Mouse (Mus musculus) neural tube, embryonic 11.5 days (tissue): ENCODE results near the gene Poc1b. TPM values are rescaled to one million over a fixed set of nuclear protein-coding genes. Genes with fewer than 3 reads are reported as not detected.

Experiments
- ATAC-seq: fragments of 200-750 bp; cut with Nextera tagmentation; 2 replicates; pipeline ENCODE4 v1.8.0; 2017; ENCODE audit warnings: moderate number of reproducible peaks, mild to moderate bottlenecking, moderate TSS enrichment, moderate library complexity; ENCODE audit not compliant: insufficient read depth, low FRiP score, low TSS enrichment
- DNase-seq: peaks from one replicate; pipeline ENCODE4 v3.0.0-alpha.2; 2015; ENCODE audit warnings: low spot score
- H3K27ac ChIP-seq: fragments of 300-500 bp; sonication (generic); 2 replicates; pipeline ENCODE4 v1.5.1; 2014; ENCODE audit warnings: low read depth, mild to moderate bottlenecking, low read length
- H3K27me3 ChIP-seq: fragments of 300-500 bp; sonication (generic); 2 replicates; pipeline ENCODE4 v1.6.1; 2014; ENCODE audit warnings: mild to moderate bottlenecking, low read length, mixed read lengths; ENCODE audit not compliant: control insufficient read depth, insufficient read depth
- H3K36me3 ChIP-seq: fragments of 300-500 bp; sonication (generic); 2 replicates; pipeline ENCODE4 v1.6.1; 2014; ENCODE audit warnings: mild to moderate bottlenecking, low read length, moderate library complexity, mixed read lengths; ENCODE audit not compliant: control insufficient read depth, insufficient read depth
- H3K4me1 ChIP-seq: fragments of 300-500 bp; sonication (generic); 2 replicates; pipeline ENCODE4 v1.6.1; 2014; ENCODE audit warnings: low read length, mixed read lengths; ENCODE audit not compliant: control insufficient read depth, insufficient read depth
- H3K4me2 ChIP-seq: fragments of 300-500 bp; sonication (generic); 2 replicates; pipeline ENCODE4 v1.6.1; 2014; ENCODE audit warnings: low read depth, mild to moderate bottlenecking, moderate library complexity
- H3K4me3 ChIP-seq: fragments of 300-500 bp; sonication (generic); 2 replicates; pipeline ENCODE4 v1.5.1; 2014; ENCODE audit warnings: low read depth, low read length
- H3K9ac ChIP-seq: fragments of 300-500 bp; sonication (generic); 2 replicates; pipeline ENCODE4 v1.6.1; 2014; ENCODE audit warnings: mild to moderate bottlenecking, low read length
- H3K9me3 ChIP-seq: fragments of 300-500 bp; sonication (generic); 2 replicates; pipeline ENCODE4 v1.6.1; 2016; ENCODE audit warnings: low read length; ENCODE audit not compliant: control insufficient read depth
- WGBS: fragments of 180-500 bp; shearing (Covaris S2); extraction: QIAGEN DNeasy Blood & Tissue Kit; methylation state at CpG from one replicate; pipeline ENCODE4 v1.1.7; 2014; 5-methylcytosine and 5-hydroxymethylcytosine counted together
- polyA plus RNA-seq: library from polyadenylated mRNA; unstranded; fragments of >200 nt; fragmentation: Nextera tagmentation; extraction: Ambion mirVana; gene quantifications from 2 replicates; pipeline ENCODE4 v1.2.1, GENCODE M21; 2014

Poc1b gene
- polyA plus RNA-seq, 1 experiment from 2014 or later: 39.4 TPM

GRCm38 (mm10) chr10:99200944-99201343, 94.1 kb downstream of the Poc1b start:
- Histone ChIP-seq H3K27ac (no peak overlapping the region), H3K4me1 (peaks cover 2% of the 10 kb centered on the region; the same call in 1 of the 2 replicates), H3K27me3 (no peaks in the 10 kb centered on the region)

GRCm38 (mm10) chr10:99201786-99202185, 95.0 kb downstream of the Poc1b start:
- Histone ChIP-seq H3K27ac (no peak overlapping the region), H3K9me3 (no peaks in the 10 kb centered on the region), H3K4me1 (peaks cover 2% of the 10 kb centered on the region; the same call in 1 of the 2 replicates), H3K4me2 (no peak overlapping the region), H3K9ac (no peak overlapping the region), H3K4me3 (no peak overlapping the region), H3K36me3 (no peaks in the 10 kb centered on the region), H3K27me3 (no peaks in the 10 kb centered on the region)
- WGBS: 46% methylated on average over 1 of the region's 1 CpGs
- ATAC-seq (no peak), DNase-seq (no peak)

More at GRCm38 (mm10) chr10:99200944-99201343, 94.1 kb downstream of the Poc1b start:
- Histone ChIP-seq H3K9me3 (no peaks in the 10 kb centered on the region), H3K4me3 (no peak overlapping the region), H3K9ac (no peak overlapping the region), H3K4me2 (no peak overlapping the region), H3K36me3 (no peaks in the 10 kb centered on the region)
- ATAC-seq (no peak), DNase-seq (no peak)
- WGBS: 65% methylated on average over 5 of the region's 5 CpGs

GRCm38 (mm10) chr10:99202363-99202762, 95.5 kb downstream of the Poc1b start:
- H3K9me3 ChIP-seq: no peaks in the 10 kb centered on the region
- H3K4me2 ChIP-seq: no peak overlapping the region
- H3K4me1 ChIP-seq: peaks cover 2% of the 10 kb centered on the region; the same call in 1 of the 2 replicates
- DNase-seq (no peak), ATAC-seq (no peak)
- 49% methylated on average over 8 of the region's 8 CpGs for WGBS
- no peaks in the 10 kb centered on the region for H3K36me3 ChIP-seq
- no peak overlapping the region for H3K9ac ChIP-seq
- H3K27ac ChIP-seq: no peak overlapping the region
- H3K4me3 ChIP-seq: no peak overlapping the region
- H3K27me3 ChIP-seq: no peaks in the 10 kb centered on the region

GRCm38 (mm10) chr10:99203163-99203562, 96.3 kb downstream of the Poc1b start:
- H3K9me3 ChIP-seq: no peaks in the 10 kb centered on the region
- peak overlapping the region; percentile 57 for H3K4me2 ChIP-seq
- H3K9ac ChIP-seq: no peak overlapping the region
- H3K4me3 ChIP-seq: no peak overlapping the region
- H3K27ac ChIP-seq: no peak overlapping the region
- H3K27me3 ChIP-seq: no peaks in the 10 kb centered on the region
- DNase-seq (no peak), ATAC-seq (no peak)
- 56% methylated on average over 5 of the region's 5 CpGs for WGBS
- H3K4me1 ChIP-seq: peaks cover 2% of the 10 kb centered on the region; the same call in 1 of the 2 replicates
- H3K36me3 ChIP-seq: no peaks in the 10 kb centered on the region

GRCm38 (mm10) chr10:99203577-99204487, 97.0 kb downstream of the Poc1b start:
- H3K4me1 ChIP-seq: peaks cover 2% of the 10 kb centered on the region; the same call in 1 of the 2 replicates
- H3K9ac ChIP-seq: peak overlapping the region; percentile 47
- peak; percentile 71 for ATAC-seq
- H3K36me3 ChIP-seq: no peaks in the 10 kb centered on the region
- no peak overlapping the region for H3K27ac ChIP-seq
- peak overlapping the region; percentile 57 for H3K4me2 ChIP-seq
- DNase-seq: peak; percentile 55
- no peaks in the 10 kb centered on the region for H3K9me3 ChIP-seq
- 3% methylated on average over 29 of the region's 29 CpGs for WGBS
- no peaks in the 10 kb centered on the region for H3K27me3 ChIP-seq
- H3K4me3 ChIP-seq: peak overlapping the region; percentile 7; the same call in 1 of the 2 replicates

GRCm38 (mm10) chr10:99204553-99204952, 97.7 kb downstream of the Poc1b start:
- Histone ChIP-seq H3K4me2 (peak overlapping the region; percentile 57), H3K4me3 (no peak overlapping the region), H3K27ac (no peak overlapping the region), H3K36me3 (no peaks in the 10 kb centered on the region), H3K9ac (peak overlapping the region; percentile 47), H3K4me1 (peaks cover 2% of the 10 kb centered on the region; the same call in 1 of the 2 replicates), H3K27me3 (no peaks in the 10 kb centered on the region), H3K9me3 (no peaks in the 10 kb centered on the region)
- 15% methylated on average over 11 of the region's 11 CpGs for WGBS
- ATAC-seq (0 out of 2 replicates have a peak, but pooled peaks have one; percentile 11), DNase-seq (no peak)

- H3K4me1 ChIP-seq: no peaks in the 10 kb centered on the region
- WGBS: 52% methylated on average over 2 of the region's 2 CpGs
- no peak overlapping the region for H3K4me2 ChIP-seq
- no peak overlapping the region for H3K4me3 ChIP-seq
- H3K36me3 ChIP-seq: no peaks in the 10 kb centered on the region
- H3K27ac ChIP-seq: no peak overlapping the region
- no peak for DNase-seq
- H3K27me3 ChIP-seq: no peaks in the 10 kb centered on the region
- H3K9ac ChIP-seq: no peak overlapping the region
- H3K9me3 ChIP-seq: no peaks in the 10 kb centered on the region
- no peak for ATAC-seq
Measured at GRCm38 (mm10) chr10:99207121-99207520, 100.3 kb downstream of the Poc1b start.

- H3K9me3 ChIP-seq: no peaks in the 10 kb centered on the region
- H3K9ac ChIP-seq: no peak overlapping the region
- H3K27ac ChIP-seq: no peak overlapping the region
- no peak for ATAC-seq
- DNase-seq: no peak
- no peak overlapping the region for H3K4me3 ChIP-seq
- no peaks in the 10 kb centered on the region for H3K4me1 ChIP-seq
- no peaks in the 10 kb centered on the region for H3K36me3 ChIP-seq
- H3K4me2 ChIP-seq: no peak overlapping the region
- 83% methylated on average over 13 of the region's 13 CpGs for WGBS
- H3K27me3 ChIP-seq: no peaks in the 10 kb centered on the region
Measured at GRCm38 (mm10) chr10:99209146-99209800, 102.4 kb downstream of the Poc1b start.
